Mouse (Mus musculus): ENCODE data around the gene Ncoa7.
"Not testable (repeated sequence)": the region's sequence is repeated elsewhere in the genome, so short reads cannot be mapped to it uniquely, and the experiment has no call there.

Gene Ncoa7

DNA sequence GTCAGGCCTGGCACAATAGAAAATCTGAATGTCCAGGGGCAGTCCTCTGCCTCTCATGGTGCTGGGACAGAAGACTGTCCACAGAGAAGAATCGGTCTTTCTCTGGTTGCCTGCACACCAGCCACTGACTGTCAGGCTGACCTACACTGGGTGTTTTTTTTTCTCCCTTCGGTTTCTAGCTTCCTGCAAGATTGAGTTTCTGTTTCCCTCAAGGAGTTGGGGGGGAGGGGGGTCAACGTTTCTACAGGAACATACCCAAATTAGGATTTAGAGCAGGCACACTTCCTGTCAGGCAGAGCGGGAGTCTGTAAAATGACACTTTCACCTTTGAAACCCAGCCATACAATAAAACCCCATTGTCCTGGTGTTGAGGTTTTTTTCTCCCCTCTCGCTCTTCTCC, 147.5 kb downstream of the Ncoa7 start:
- no peak for DNase-seq

DNA sequence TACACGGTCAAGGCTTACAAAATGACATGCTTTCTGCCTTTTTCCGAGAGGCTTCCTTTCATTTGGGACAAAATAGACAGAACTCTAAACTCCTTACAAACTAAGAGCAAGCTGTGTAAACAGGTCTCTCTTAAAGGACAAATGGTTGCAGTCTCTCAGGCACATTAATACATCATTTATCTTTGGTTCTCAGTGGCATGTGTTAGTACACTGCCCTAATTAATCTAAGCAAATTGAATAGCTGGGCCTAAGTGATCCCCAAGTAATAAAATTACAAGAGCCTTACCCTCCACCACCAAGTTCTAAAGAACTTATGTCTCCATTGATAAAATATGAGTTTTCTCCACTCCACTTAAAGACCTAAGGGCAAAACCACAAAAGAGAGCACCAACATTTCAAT, 155.4 kb downstream of the Ncoa7 start:
- DNase-seq: no peak

DNA sequence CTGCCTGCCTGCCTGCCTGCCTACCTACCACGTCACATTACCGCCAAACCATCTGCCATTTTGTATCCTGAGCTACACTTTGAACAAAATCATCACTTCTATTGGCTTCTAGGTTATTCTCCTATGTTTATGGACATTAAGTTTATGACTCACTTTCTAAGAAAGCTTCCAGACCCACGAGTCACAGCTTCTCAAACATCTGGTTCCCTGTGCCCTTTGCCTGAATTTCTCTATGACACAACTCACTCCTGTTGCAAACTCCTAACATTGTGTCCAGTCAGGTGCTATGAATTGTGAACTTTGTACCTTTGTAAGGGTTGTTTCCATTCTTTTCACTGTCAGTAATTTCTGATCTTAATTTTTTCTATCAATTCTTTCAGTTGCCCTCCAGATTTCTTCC, 164.9 kb downstream of the Ncoa7 start:
- DNase-seq: no peak

DNA sequence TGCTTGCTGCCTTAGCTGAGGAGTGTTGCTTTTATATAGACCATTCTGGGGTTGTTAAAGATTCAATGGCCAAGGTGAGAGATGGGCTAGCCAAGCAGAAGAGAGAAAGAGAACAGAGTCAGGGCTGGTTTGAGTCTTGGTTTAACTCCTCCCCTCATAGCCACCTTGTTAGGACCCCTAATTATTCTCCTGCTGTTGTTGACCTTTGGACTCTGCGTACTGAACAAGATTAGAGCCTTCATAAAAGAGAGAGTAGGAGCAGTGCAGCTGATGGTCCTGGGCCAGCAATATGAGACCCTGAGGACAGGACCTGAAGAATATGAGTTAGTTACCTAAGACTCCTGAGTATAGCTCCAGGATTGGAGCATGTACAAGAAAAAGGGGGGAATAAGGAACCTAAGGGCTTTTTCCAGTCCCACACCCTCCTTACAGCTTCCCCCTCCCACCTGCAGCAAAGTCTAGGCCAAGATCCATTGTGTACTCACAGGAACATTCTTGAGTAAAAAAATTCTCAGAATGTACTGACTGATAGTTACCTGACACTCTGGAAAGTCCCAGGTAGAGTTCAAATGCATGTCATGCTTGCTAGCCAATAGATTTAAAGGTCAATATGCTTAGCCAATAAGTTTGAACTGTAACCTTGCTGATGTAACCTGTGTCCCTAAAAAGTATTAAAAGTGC, 166.5 kb downstream of the Ncoa7 start:
- DNase-seq: not testable (repeated sequence)

DNA sequence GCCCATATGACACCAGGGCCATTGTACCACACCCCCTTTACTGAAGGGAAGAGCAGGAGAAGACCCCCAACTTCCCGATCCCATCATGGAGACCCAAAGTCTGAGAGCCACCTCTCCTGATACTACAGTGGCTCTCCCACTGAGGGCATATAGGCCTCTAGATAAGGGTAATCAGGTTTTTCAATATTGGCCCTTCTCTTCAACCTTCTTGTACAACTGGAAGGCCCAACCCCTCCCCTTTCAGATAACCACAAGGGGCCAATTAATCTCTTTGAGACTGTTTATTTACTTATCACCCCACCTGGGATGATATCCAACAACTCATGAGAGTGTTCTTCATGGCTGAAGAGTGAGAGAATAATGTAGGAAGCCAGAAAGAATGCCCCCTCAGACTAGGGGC, 170.4 kb downstream of the Ncoa7 start:
- no peak for DNase-seq

DNA sequence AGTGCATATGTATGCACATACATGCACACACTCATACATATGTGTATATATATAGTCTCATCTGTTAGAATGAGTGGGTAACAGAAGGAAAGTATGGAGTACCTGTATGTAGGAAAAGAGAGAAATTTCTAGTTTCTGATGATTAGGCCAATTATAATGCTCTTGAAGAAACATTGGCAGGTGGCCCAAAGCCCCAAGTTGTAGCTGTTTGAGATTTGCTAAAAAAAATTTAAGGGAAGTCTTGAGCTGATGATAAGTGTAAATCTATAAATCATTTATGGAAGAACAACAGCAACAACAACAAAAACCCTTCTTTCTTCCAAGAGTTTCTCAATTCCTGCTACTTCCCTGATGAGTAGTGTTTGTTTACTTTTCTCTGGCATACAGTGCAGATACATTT, 173.1 kb downstream of the Ncoa7 start:
- no peak for DNase-seq

DNA sequence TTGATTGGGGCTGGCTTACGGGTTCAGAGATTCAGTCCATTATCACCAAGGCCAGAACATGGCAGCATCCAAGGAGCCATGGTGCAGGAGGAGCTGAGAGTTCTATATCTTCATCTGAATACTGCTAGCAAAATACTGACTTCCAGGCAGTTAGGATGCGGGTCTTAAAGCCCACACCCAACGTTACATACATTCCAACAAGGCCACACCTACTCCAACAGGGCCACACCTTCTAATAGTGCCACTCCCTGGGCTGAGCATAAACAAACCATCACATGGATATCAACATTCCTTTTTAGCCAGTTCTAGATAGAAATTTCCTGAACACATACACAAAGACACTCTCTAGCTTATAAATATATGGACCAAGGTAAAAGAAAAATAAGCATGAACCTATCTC, 173.6 kb downstream of the Ncoa7 start, which contains the start of gene Hint3:
TSS of gene Hint3 (minus strand) at position 120 of the 400 bp plus-strand sequence.
- no peak for DNase-seq

DNA sequence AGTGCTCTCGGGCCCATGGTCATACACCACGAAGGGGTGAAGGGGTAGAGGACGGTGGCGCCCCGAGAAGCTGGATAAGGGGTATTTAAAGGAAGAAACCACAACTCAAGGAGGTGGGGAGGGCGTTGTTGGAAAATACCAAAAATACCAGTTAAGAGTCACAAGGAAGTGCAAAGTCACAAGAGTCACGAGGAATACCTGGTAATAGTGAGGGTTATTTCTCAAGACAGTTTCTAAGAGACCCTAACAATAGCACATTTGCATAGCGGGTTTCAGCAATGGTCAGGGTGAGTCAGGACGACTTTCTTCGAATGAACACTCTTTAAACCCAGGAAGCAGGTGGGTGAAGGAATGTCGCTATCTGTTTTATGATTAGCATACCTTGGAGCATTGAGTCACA, 174.7 kb downstream of the Ncoa7 start:
- not testable (repeated sequence) for DNase-seq

DNA sequence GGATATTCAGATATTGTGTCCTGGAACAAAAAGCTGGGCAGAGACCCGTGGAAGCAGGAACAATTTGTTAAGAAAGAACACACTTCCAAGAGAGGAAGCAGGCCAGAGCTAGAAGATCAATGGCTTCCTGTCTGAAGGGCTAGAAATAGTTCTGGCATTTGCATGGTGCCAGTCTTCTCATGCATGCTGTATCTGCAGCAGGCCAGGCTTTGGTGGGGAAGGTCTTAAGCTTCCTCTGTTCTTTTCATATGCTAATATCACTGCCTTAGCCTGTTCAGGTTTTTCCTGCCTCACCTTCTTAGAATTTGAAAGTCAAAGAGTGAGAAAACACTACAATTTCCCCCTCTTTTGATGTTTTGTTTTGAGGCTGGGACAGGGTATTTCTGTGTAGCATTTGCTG, 175.6 kb downstream of the Ncoa7 start:
- DNase-seq: no peak

DNA sequence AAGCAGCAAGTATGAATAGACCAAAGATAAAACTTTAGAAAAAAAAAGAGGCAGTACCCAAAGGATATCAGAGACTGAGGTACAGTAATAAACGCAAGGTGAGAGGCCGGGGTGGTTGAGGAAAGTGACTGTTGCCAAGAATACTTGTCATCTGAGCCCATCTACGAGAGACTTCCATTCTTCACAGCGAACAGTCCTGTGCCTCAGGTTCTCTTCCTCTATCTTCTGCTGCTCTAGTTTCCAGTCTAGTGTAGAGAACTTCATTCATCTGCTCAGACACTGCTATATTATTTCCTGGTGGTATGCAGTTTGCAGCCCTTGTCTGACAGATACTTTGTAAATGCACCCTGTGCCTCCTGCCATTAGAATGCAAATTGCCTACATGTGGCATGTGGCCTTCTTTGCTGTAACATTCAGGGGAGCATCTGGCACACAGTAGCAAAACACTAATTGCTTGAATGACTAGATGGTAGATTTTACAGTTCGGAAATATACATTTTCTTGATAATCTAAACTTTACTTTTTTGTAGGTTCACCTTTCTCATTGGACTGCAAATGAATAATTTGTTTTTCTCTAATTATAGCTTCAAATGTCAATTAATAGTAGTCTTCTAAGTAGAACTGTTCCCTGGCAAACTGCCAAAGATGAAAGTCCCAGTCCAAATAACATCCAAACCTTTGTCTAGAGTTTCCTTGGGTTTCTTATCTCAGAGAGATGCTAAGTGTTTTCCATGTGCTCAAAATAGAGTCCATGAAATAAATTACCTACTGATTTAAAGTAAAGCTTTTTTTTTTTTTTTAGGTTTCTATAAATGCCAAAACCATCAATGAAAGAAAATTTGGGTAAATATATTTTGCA, 178.7 kb downstream of the Ncoa7 start:
- DNase-seq: peak; percentile 15

DNA sequence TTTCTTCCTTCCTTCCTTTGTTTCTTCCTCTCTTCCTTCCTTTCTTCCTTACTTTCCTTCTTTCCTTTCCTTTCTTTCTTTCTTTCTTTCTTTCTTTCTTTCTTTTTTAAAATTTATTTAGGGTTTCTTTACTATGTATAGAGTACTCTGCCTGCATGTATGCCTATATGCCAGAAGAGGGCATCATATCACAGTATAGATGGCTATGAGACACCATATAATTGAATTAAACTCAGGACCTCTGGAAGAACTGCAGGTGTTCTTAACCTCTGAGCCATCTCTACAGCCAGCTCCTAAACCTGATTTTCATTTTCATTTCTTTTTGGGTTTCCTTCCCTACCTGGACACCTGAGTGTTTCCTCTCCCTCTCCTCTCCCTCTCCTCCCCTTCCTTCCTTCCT, 180.2 kb downstream of the Ncoa7 start:
- DNase-seq: no peak

DNA sequence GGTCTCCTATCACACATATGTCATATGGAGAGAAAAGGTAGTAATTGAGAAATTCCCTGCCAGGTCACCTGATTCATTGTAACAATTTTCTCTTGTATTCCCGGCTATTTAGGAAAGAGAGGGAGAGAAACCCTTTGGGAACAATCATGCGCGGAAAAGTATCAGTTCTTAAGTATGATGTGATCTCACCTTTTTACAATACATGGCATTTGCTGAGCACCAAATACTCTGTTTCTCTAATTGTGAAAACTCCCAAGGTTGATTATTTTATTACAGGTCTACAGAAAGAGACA, 184.3 kb downstream of the Ncoa7 start:
- no peak for DNase-seq

DNA sequence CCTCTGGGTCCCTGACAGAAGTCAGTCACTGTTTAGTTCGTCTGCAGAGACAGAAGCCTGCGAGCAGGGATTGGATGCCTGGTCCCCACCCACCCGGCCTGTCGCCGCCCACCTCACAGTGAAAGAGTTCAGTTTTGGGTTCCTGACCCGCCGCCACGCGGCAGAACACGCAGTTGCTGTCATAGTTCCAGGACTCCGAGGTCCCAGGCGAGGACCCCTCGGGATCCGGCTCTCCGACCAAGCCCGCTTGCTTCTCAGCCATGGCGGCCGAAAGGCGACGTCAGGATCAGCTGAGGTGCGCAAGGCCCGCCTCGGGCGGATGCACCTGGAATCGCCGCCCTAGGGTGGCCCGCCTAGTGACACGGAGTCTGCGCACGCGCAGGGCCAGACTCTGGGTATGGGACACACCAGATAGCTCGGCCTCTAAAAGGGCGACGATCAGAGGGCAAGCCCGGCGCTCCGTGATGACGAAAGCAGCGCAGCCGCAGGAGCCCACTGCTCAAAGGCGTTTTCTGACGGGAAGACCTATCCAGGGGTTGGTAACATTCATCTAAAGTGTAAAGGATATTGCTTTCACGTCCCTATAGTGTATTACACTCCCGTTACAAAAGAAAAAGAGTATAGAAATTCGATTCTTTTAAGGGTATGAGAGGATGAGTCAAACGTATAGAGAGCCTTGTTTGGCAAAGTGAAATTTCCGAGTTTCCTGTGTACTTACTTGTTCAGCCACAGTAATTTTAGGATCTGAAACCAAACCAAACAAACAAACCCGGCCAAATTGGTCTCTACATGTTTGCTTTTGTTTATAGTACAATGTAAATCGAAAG, 184.8 kb downstream of the Ncoa7 start:
- peak; percentile 99 for DNase-seq

DNA sequence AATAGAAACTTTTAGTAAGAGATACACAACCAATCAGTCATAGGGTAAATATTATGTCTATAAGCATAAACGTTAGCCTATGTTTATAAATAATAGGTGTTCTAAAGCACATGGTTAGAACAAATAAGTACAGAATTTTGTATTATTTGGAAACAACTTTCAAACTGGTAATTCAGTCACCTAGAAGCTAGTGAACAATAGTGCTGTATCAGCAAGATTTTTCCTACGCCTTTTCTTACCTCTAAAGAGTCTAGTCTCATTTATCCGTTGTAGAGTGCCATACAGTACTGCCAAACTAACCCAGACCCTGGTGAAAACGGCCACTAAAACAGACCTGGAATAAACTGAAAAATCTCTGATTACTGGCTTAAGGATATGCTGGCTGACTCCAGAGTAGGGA, 190.1 kb downstream of the Ncoa7 start:
- DNase-seq: no peak

DNA sequence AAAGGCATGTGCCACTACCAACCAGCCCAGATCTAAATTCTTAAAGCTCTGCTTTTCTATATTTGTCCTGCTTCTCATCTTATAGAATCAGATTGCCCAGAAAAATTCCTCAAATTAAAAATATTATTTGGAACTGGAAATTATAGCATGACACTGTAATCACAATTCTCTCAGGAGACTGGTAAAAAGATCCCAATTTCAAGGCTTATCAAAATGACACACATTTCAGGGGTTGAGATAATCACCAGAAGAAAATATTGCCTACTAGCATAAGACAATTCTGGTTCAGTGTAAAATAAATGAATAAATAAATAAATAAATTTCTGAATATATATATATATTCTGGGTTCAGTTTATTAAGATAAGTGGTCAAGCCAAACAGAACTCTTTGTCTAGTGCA, 193.5 kb downstream of the Ncoa7 start:
- DNase-seq: no peak

DNA sequence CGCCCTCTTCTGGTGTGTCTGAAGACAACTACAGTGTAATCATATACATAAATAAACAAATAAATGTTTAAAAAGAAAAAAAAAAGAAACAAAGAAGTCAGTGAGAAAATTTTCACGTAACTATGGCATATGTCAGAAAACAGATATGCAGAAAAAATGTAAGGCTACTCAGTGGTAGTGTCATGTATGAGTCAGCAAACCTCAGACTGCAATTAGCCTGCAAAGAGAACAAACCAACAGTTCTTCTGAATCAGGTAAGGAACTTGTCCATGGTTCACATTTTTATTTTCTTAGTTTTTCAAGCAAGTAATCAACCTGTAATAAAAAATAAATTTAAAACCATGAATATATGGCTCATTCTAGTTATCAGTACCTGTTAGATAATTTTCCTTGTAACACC, 195.0 kb downstream of the Ncoa7 start:
- DNase-seq: no peak

DNA sequence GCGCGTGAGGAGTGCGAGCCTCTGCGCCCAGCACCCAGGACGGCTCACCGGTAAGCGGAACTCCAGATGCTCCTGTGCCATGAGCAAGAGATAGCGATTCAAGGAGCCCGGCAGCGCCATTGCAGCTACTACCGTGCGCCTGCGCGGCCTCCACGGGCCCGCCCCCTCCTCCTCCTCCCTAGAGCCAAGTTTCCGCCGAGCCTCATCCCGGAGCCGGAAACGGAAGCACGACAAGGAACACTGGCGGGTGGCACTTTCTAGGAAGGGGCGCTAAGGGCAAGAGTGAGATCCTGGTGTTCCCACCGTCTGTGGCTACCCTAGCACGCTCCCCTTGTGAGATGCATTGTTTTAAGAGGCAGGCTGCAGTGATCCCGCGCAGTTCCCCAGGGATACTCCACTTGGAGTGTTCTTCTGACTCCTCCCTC, 202.6 kb downstream of the Ncoa7 start, which contains the start of gene Trmt11:
TSS of gene Trmt11 (minus strand) at position 208 of the 425 bp plus-strand sequence.
- peak; percentile 91 for DNase-seq

DNA sequence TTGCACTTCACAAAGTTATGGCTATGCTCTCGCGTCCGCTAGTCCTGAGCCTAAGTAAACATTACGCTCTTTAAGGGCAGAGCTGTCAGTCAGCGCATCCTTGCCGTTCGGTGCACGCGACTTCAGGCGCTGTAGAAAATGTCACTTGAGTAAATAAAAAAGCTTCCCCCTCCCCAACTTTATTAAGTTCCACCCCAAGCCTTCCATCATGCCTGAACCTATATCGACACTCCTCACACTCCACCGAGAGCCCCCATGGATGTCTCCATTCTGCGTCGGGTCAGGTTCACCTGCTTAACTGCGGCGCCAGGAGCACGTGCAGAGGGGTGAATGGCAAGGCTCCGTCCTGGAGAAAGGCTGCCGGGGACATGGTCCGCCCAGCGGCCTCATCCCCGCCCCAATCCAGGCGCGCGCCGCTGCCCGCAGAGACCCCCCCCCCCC, 203.0 kb downstream of the Ncoa7 start:
- DNase-seq: no peak

DNA sequence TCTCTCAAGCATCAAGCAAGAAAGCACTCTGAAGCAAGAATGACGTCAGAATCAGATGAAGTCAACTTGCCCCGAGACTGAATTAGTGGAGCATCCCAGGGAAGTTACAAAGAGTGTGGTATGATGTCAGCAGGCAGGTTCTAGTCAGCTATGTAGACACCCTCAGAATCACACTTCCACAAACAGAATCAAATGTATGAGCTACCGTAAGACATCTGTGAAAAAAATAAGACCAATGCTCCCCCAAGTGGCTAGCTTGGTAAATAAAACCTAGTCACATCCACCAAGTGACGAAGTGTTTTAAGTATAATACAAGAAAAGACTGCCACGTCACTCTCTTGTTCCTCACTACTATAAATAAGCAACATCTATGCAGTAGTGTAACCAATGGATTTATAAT, 216.1 kb downstream of the Ncoa7 start:
- no peak for DNase-seq

DNA sequence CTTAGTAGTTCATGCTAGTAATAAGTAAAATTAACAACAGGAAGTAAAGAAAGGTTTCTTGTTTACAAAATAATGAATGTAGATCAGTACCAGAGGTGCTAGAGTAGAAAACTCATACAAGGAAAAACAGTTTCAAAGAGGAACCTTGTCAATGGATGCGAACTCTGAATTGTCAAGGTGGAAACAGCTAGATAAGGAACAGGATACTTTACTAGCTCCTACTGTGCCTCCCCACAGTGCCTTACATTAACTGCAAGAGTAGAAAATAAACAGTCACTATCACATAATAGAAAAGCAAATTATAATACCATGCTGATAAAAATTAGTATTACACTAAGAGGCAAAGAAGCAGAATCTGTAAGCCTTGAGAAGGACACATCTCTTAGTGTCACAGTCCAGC, 217.4 kb downstream of the Ncoa7 start:
- no peak for DNase-seq
